Mouse (Mus musculus): ENCODE measurements around the gene Lrfn3. TPM values are rescaled to one million over a fixed set of nuclear protein-coding genes. Genes with fewer than 3 reads are reported as not detected.
A peak's percentile ranks its signal among the peaks of the same experiment; 100 is the strongest.

Lrfn3 gene
- polyA plus RNA-seq, 1 experiment: not detected

- Histone ChIP-seq H3K36me3 (replicated peaks; ENCODE audit: low read length) (no peaks in the 10 kb centered on the region), H3K4me3 (replicated peaks) (peak overlapping the region; percentile 38), H3K4me1 (peaks cover 22% of the 10 kb centered on the region), H3K9me3 (peaks cover 10% of the 10 kb centered on the region), H3K27me3 (replicated peaks) (peaks cover 32% of the 10 kb centered on the region)
- TF ChIP-seq FLI1 (IDR thresholded peaks at IDR 0.05; ENCODE audit: low read length) (no peak), GATA1 (IDR thresholded peaks at IDR 0.05; ENCODE audit: borderline replicate concordance, low read length) (no peak)
These were observed 35.4 kb downstream of the Lrfn3 start for GRCm38 (mm10) chr7:30327140-30327539.

GRCm38 (mm10) chr7:30326427-30326826, 36.1 kb downstream of the Lrfn3 start:
- Histone ChIP-seq H3K4me3 (replicated peaks) (no peak overlapping the region), H3K27me3 (replicated peaks) (peaks cover 28% of the 10 kb centered on the region), H3K36me3 (replicated peaks; ENCODE audit: low read length) (no peaks in the 10 kb centered on the region), H3K4me1 (peaks cover 19% of the 10 kb centered on the region), H3K9me3 (peaks cover 10% of the 10 kb centered on the region)
- no peak for TF ChIP-seq FLI1 (IDR thresholded peaks at IDR 0.05; ENCODE audit: low read length)
- no peak for TF ChIP-seq GATA1 (IDR thresholded peaks at IDR 0.05; ENCODE audit: borderline replicate concordance, low read length)

- TF ChIP-seq FLI1 (IDR thresholded peaks at IDR 0.05; ENCODE audit: low read length): no peak
- no peak for TF ChIP-seq GATA1 (IDR thresholded peaks at IDR 0.05; ENCODE audit: borderline replicate concordance, low read length)
- H3K4me1 ChIP-seq: peaks cover 28% of the 10 kb centered on the region
- H3K36me3 ChIP-seq (replicated peaks; ENCODE audit: low read length): no peaks in the 10 kb centered on the region
- peak overlapping the region; percentile 53 for H3K4me3 ChIP-seq (replicated peaks)
- H3K9me3 ChIP-seq: peaks cover 10% of the 10 kb centered on the region
- peaks cover 23% of the 10 kb centered on the region for H3K27me3 ChIP-seq (replicated peaks)
These were observed 37.2 kb downstream of the Lrfn3 start for GRCm38 (mm10) chr7:30325364-30325763.

- Histone ChIP-seq H3K27me3 (replicated peaks) (peaks cover 18% of the 10 kb centered on the region), H3K9me3 (peaks cover 10% of the 10 kb centered on the region), H3K4me3 (replicated peaks) (no peak overlapping the region), H3K36me3 (replicated peaks; ENCODE audit: low read length) (peaks cover 4% of the 10 kb centered on the region), H3K4me1 (peaks cover 35% of the 10 kb centered on the region)
- no peak for TF ChIP-seq GATA1 (IDR thresholded peaks at IDR 0.05; ENCODE audit: borderline replicate concordance, low read length)
- TF ChIP-seq FLI1 (IDR thresholded peaks at IDR 0.05; ENCODE audit: low read length): no peak
These were observed 38.1 kb downstream of the Lrfn3 start for GRCm38 (mm10) chr7:30324300-30324944.

- Histone ChIP-seq H3K9me3 (peaks cover 6% of the 10 kb centered on the region), H3K4me1 (peaks cover 38% of the 10 kb centered on the region), H3K36me3 (replicated peaks; ENCODE audit: low read length) (peaks cover 4% of the 10 kb centered on the region), H3K4me3 (replicated peaks) (peak within 1 kb of the TSS; percentile 98), H3K27me3 (replicated peaks) (peaks cover 14% of the 10 kb centered on the region)
- TF ChIP-seq GATA1 (IDR thresholded peaks at IDR 0.05; ENCODE audit: borderline replicate concordance, low read length): no peak
- TF ChIP-seq FLI1 (IDR thresholded peaks at IDR 0.05; ENCODE audit: low read length): no peak
These were observed 38.8 kb downstream of the Lrfn3 start, which contains the start of gene Sdhaf1 for GRCm38 (mm10) chr7:30323795-30324194. Sdhaf1 (minus strand) TSS chr7:30323895.

GRCm38 (mm10) chr7:30322865-30323264, 39.7 kb downstream of the Lrfn3 start:
- Histone ChIP-seq H3K27me3 (replicated peaks) (peaks cover 8% of the 10 kb centered on the region), H3K36me3 (replicated peaks; ENCODE audit: low read length) (peaks cover 4% of the 10 kb centered on the region), H3K4me3 (replicated peaks) (peak overlapping the region; percentile 98), H3K4me1 (peaks cover 45% of the 10 kb centered on the region), H3K9me3 (peaks cover 6% of the 10 kb centered on the region)
- TF ChIP-seq FLI1 (IDR thresholded peaks at IDR 0.05; ENCODE audit: low read length) (no peak), GATA1 (IDR thresholded peaks at IDR 0.05; ENCODE audit: borderline replicate concordance, low read length) (no peak)

GRCm38 (mm10) chr7:30322285-30322667, 40.3 kb downstream of the Lrfn3 start:
- peaks cover 3% of the 10 kb centered on the region for H3K27me3 ChIP-seq (replicated peaks)
- peaks cover 46% of the 10 kb centered on the region for H3K4me1 ChIP-seq
- H3K36me3 ChIP-seq (replicated peaks; ENCODE audit: low read length): peaks cover 4% of the 10 kb centered on the region
- no peak for TF ChIP-seq FLI1 (IDR thresholded peaks at IDR 0.05; ENCODE audit: low read length)
- no peak for TF ChIP-seq GATA1 (IDR thresholded peaks at IDR 0.05; ENCODE audit: borderline replicate concordance, low read length)
- peaks cover 6% of the 10 kb centered on the region for H3K9me3 ChIP-seq
- H3K4me3 ChIP-seq (replicated peaks): peak overlapping the region; percentile 98

- TF ChIP-seq GATA1 (IDR thresholded peaks at IDR 0.05; ENCODE audit: borderline replicate concordance, low read length): no peak
- no peak for TF ChIP-seq FLI1 (IDR thresholded peaks at IDR 0.05; ENCODE audit: low read length)
- Histone ChIP-seq H3K36me3 (replicated peaks; ENCODE audit: low read length) (peaks cover 4% of the 10 kb centered on the region), H3K4me3 (replicated peaks) (peak within 1 kb of the TSS; percentile 98)
These were observed 40.9 kb downstream of the Lrfn3 start, which contains the start of gene E130208F15Rik for GRCm38 (mm10) chr7:30321539-30322284. E130208F15Rik (plus strand) TSS chr7:30321740.

GRCm38 (mm10) chr7:30320946-30321345, 41.6 kb downstream of the Lrfn3 start:
- peak overlapping the region; percentile 98 for H3K4me3 ChIP-seq (replicated peaks)
- H3K4me1 ChIP-seq: peaks cover 46% of the 10 kb centered on the region
- peaks cover 6% of the 10 kb centered on the region for H3K9me3 ChIP-seq
- no peak for TF ChIP-seq FLI1 (IDR thresholded peaks at IDR 0.05; ENCODE audit: low read length)
- no peak for TF ChIP-seq GATA1 (IDR thresholded peaks at IDR 0.05; ENCODE audit: borderline replicate concordance, low read length)
- H3K36me3 ChIP-seq (replicated peaks; ENCODE audit: low read length): peaks cover 6% of the 10 kb centered on the region
- no peaks in the 10 kb centered on the region for H3K27me3 ChIP-seq (replicated peaks)

More at GRCm38 (mm10) chr7:30321539-30322284, 40.9 kb downstream of the Lrfn3 start, which contains the start of gene E130208F15Rik:
- Histone ChIP-seq H3K9me3 (peaks cover 6% of the 10 kb centered on the region), H3K4me1 (peaks cover 46% of the 10 kb centered on the region), H3K27me3 (replicated peaks) (no peaks in the 10 kb centered on the region)

- TF ChIP-seq FLI1 (IDR thresholded peaks at IDR 0.05; ENCODE audit: low read length) (no peak), GATA1 (IDR thresholded peaks at IDR 0.05; ENCODE audit: borderline replicate concordance, low read length) (no peak)
- no peak overlapping the region for H3K4me3 ChIP-seq (replicated peaks)
- peaks cover 14% of the 10 kb centered on the region for H3K36me3 ChIP-seq (replicated peaks; ENCODE audit: low read length)
- no peaks in the 10 kb centered on the region for H3K9me3 ChIP-seq
- peaks cover 56% of the 10 kb centered on the region for H3K4me1 ChIP-seq
- no peaks in the 10 kb centered on the region for H3K27me3 ChIP-seq (replicated peaks)
These were observed 44.4 kb downstream of the Lrfn3 start for GRCm38 (mm10) chr7:30318142-30318541.
